Mouse (Mus musculus): ENCODE results near the gene Pdrg1.

The Pdrg1 gene

DNA sequence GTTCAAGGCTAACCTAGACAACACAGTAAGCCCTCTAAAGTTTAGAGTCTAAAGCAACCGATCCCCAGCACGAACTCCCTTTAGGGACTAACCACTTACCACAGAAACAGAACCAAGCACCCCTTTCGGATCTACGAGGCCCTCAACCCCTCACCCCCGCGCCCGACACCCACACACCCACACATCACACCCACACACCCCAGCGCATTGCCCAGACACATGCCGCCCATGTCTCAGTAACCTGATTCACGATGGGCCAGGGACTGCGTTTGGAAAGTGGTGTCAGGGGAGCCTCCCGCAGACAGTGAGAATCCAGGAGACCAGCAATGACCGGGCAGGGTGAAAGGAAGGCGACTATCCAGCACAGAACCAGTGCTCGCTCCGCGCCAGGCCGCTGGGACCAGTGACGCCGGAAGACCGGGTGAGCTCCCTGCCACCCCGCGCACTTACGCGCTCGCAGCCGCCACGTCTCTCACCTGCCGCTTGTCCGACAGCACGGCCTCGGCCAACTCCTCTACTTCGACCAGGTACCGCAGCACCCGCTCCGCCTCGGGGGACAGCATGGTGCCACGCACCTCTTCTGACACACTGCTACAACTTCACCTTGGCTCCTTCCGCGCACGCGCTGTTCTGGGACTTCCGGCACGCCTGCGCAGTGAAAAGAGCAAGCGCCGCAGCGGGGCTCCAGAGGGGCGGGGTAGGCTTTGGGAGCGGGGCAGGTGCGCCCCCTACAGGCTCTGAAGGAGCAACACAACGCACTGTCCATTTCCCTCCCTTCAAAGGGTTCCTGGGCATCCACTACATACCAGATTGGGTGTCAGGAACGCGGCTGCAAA, at the start of gene Pdrg1:
TSS of gene Pdrg1 (minus strand) at position 670 of the 836 bp plus-strand sequence.
- peak; percentile 93 for DNase-seq (ENCODE audit: low spot score)

GRCm38 (mm10) chr2:153064190-153064970, 49.2 kb upstream of the Pdrg1 start:
- DNase-seq (ENCODE audit: low spot score): peak; percentile 17

DNA sequence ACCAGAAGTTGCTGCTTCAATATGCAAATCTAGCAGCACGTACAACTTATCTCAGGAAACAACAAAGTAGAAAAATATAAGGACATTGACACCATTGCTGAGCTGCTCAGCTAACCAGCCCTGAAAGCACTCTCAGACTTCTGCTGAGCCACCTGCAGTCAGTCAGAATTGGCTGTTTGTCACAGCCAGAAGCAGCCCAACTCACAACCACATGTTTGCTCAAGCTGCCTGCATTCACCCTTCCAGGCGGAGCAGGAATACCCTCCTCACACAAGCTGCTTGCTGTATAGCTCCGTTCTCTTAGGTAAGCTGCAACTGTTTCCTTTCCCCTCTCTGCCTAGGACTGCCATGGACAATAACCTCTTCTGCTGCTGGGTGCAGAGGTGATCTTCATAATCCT, 48.2 kb upstream of the Pdrg1 start:
- DNase-seq (ENCODE audit: low spot score): no peak

- DNase-seq (ENCODE audit: low spot score): peak; percentile 16
Observed at GRCm38 (mm10) chr2:153060216-153060615, 45.0 kb upstream of the Pdrg1 start.

- DNase-seq (ENCODE audit: low spot score): no peak
Observed at GRCm38 (mm10) chr2:153058365-153058764, 43.1 kb upstream of the Pdrg1 start.

- DNase-seq (ENCODE audit: low spot score): no peak
Observed at GRCm38 (mm10) chr2:153055270-153055920, 40.2 kb upstream of the Pdrg1 start.

DNA sequence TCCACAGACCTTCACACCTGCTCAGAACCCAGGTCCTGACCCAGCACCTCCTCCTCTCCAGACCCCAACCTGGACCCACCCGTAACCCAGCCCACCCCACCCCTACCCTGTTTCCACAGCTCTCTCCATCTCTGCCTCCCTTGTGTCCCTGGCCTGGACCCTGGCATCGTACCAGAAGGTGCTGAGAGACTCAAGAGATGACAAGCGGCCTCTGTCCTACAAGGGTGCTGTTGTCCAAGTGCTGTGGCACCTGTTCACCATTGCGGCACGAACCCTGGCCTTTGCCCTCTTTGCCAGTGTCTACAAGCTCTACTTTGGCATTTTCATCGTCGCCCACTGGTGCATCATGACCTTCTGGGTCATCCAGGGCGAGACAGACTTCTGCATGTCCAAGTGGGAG, 38.7 kb upstream of the Pdrg1 start:
- no peak for DNase-seq (ENCODE audit: low spot score)

GRCm38 (mm10) chr2:153052700-153053351, 37.6 kb upstream of the Pdrg1 start:
- no peak for DNase-seq (ENCODE audit: low spot score)

DNA sequence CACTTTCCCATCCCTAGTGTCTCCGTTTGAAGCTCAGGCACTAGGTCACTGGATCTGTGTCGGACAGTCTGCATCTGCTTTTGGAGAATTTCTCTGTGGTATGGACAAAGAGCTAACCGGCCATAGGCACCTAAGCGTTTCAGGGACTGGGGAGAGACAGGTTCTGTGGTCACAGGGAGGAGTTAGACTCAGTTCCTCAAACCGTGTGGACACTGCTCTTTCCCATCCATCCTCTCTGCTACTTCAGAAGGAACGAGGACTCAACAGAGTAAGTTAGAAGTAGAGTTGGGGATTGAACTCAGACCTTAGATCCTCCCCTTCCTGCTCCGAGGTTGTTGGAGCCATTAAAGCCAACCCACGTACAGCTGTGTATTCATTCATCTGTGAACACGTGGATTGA, 36.3 kb upstream of the Pdrg1 start:
- DNase-seq (ENCODE audit: low spot score): no peak

GRCm38 (mm10) chr2:153051095-153051494, 35.9 kb upstream of the Pdrg1 start:
- no peak for DNase-seq (ENCODE audit: low spot score)

- DNase-seq (ENCODE audit: low spot score): no peak
Observed at GRCm38 (mm10) chr2:153049997-153050358, 34.8 kb upstream of the Pdrg1 start.

GRCm38 (mm10) chr2:153049288-153049996, 34.2 kb upstream of the Pdrg1 start:
- DNase-seq (ENCODE audit: low spot score): no peak

DNA sequence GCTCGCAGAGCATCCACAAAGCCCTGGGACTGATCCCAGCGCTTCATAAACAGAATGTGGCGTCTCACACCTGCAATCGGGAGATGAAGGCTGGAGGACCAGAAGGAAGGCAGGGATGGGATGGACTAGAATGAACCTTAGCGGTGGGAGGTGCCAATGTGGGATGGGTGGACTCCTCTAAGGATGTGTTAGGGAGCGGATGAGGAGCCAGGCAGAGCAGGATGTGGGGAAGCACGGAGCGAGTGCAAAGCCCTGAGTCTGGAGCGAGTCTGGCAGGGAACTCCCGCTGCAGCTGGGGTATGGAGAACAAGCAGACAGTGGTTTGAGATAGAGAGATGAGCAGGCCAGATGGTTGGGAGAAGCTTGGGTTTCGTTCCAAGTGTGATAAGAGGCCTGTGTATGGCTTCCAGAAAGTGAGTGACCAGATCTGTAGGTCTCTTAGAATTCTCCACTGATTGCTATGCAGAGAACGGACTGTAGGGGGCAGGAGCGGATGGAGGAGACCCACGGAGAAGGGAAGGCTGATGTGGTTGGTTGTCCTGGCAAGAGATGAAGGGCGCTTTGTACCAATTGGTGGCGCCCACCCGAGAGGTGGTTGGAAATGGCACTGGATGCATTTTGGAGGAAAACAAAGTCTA, 32.7 kb upstream of the Pdrg1 start:
- DNase-seq (ENCODE audit: low spot score): peak; percentile 69

DNA sequence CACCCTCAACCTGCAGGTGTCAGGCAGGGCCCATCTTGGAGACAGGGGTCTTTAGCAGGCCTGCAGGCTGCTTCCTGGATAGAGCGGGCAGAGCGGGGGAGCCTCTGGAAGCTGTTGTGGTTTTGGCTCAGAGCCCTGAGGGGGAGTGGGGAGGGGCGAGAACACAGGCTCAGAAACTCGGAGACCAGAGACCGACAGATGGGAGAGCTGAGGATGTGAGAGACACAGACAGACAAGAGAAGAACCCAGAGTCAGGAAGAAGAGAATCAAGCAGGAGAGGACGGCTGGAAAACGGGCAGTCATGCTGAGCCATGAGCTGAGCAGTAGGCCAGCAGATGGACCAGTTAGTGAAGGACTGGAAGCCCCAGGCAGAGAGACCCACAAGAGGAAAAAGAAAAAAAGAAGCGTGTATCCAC, 30.7 kb upstream of the Pdrg1 start:
- no peak for DNase-seq (ENCODE audit: low spot score)

- no peak for DNase-seq (ENCODE audit: low spot score)
Observed at GRCm38 (mm10) chr2:153043886-153044285, 28.7 kb upstream of the Pdrg1 start.

DNA sequence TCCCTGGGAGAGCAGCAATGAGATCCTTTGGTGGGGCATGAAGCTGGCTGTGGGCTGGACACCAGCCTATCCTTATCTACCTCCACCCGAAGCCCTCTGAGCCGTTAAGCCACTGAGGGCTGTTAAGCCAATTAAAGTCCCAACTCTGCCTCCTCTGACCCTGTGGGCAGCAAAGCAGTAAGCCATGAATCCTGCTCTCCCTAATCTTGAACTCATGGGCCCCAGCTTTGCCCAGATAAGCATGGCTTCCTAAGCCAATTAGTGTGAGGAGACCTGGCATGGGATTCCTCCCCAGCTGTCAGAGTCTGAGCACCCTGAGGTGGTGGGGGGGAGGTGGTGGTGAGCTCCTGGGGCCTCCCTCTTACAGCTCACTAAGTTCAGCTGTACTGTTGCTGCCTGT, 21.5 kb upstream of the Pdrg1 start:
- DNase-seq (ENCODE audit: low spot score): no peak

DNA sequence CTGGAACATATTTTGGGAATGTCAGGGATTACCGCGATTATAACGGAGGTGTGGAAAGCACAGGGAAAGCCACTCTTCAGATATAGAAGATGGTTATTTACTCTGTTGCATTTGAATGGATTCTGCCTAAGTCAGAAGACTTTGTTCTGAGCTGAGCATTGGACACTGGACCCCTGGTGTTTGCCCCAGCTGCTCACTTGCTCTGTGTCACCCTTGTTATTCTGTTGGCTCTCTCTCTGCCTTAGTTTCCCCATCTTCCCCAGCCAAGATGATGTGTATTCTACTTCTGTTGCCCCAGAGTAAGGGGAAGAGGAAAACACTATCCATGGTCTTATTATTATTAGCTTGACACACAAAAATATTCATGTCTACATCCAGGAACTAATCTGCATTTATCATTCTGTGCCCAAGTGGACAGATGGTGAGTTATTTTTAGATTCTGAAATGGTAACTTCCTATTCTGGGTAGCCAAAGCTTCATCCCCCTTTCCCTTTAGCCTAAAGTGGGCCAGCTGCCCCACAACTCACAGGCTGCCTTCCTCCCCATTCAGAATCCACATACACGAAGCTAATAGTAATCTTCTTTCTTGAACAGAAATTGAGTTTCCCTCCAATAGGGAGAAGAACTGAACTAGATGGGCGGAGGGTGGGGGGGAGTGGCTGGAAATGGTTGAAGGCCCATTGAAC, 18.5 kb upstream of the Pdrg1 start:
- DNase-seq (ENCODE audit: low spot score): no peak

- no peak for DNase-seq (ENCODE audit: low spot score)
Observed at GRCm38 (mm10) chr2:153032973-153033372, 17.7 kb upstream of the Pdrg1 start.

DNA sequence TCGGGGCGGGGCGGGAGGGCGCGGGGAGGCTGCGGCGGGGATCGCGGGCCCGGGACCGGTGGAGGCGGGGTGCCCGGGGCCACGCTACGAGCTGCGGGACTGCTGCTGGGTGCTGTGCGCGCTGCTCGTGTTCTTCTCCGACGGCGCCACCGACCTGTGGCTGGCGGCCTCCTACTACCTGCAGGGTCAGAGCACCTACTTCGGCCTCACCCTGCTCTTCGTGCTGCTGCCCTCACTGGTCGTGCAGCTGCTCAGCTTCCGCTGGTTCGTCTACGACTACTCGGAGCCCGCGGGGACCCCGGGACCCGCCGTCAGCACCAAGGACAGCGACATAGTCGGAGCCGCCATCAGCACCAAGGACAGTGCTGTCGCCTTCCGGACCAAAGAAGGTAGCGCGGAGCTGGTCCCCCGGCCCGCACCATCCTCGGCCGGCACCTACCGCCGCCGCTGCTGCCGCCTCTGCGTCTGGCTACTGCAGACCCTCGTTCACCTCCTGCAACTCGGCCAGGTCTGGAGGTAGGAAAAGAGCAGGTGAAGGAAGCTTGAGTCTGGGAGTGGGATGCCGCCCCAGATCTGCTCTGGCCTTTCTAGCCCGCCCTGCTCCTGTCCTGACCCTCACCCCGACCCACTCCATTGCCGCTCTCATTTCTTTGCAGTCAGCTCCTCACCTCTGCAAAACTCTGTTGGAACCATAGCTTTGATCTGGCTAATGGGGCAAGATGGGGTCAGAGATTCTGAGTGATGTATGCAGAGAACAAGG, 17.0 kb upstream of the Pdrg1 start:
- DNase-seq (ENCODE audit: low spot score): peak; percentile 57
